Mouse (Mus musculus) cortical plate, adult 2 months (tissue): ENCODE data around the gene Nhlrc3.

Experiments
- CTCF ChIP-seq: fragments of 200-500 bp; IDR thresholded peaks from 2 replicates; pipeline ENCODE4 v1.5.1; 2011; ENCODE audit warnings: mild to moderate bottlenecking, control low read depth, low read length; ENCODE audit not compliant: insufficient read depth; ENCODE audit errors: extremely low read depth
- POLR2A ChIP-seq: fragments of 200-500 bp; IDR thresholded peaks from 2 replicates; pipeline ENCODE4 v1.6.1; 2011; ENCODE audit warnings: mild to moderate bottlenecking, low read length, control low read depth; ENCODE audit not compliant: insufficient read depth; ENCODE audit errors: extremely low read depth

- TF ChIP-seq POLR2A, result no peak
- no peak for TF ChIP-seq CTCF
Observed at GRCm38 (mm10) chr3:53498351-53498905, 35.3 kb upstream of the Nhlrc3 start.
